In the genomic region with DNA sequence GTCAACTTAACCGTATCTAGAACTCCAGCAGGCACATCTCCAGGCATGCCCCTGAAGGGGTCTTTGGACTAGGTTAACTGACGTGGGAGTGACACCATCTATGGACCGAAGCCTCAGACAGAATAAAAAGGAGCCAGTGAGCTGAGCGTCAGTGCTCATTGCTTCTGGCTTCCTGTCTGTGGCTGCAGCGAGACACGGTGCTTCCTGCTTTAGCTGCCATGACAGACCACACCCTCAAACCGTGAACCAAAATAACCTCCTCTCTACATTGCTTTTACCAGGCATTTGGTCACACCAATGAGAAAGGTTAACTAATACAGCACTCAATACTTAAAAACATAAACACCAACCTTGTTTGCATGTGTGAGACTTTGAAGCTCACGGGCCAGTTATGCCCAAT, we compare ENCODE assay signal across 13 mouse cellular contexts. TPM values are rescaled to one million over a fixed set of nuclear protein-coding genes. Genes with fewer than 3 reads are reported as not detected.
DNase-seq lines count a peak whose midpoint lies in the region; ATAC-seq lines count a peak whose summit lies in the region.
"Had no signal": no experiment of that assay in that cellular context is flagged by ENCODE, and none has a peak within 500 bp of the region (broad histone marks: within the 10 kb centered on the region; RNA-seq: fewer than 3 reads in every experiment).

No protein-coding gene starts in this region.

- peaks cover 11% of the 10 kb centered on the region for H3K4me1 ChIP-seq in liver, embryonic 16.5 days (ENCODE audit: control insufficient read depth, low read depth, low read length)
- H3K4me1 ChIP-seq in forebrain, embryonic 10.5 days: no peaks in the 10 kb centered on the region
- H3K4me1 ChIP-seq in midbrain, embryonic 10.5 days: no peaks in the 10 kb centered on the region
- H3K4me1 ChIP-seq: embryonic facial prominence, embryonic 13.5 days; limb, embryonic 10.5 days; midbrain, embryonic 12.5 days had no signal

- no peak overlapping the region for H3K4me3 ChIP-seq in liver, embryonic 16.5 days (ENCODE audit: low read depth, low read length)
- H3K4me3 ChIP-seq in forebrain, embryonic 10.5 days: no peak overlapping the region
- H3K4me3 ChIP-seq in midbrain, embryonic 10.5 days: no peak overlapping the region
- H3K4me3 ChIP-seq: embryonic facial prominence, embryonic 13.5 days; limb, embryonic 10.5 days; midbrain, embryonic 12.5 days had no signal

- peak overlapping the region; percentile 9; the same call in 1 of the 2 replicates for H3K4me2 ChIP-seq in liver, embryonic 16.5 days (ENCODE audit: low read depth, low read length)
- H3K4me2 ChIP-seq: embryonic facial prominence, embryonic 13.5 days; hindbrain, embryonic 14.5 days; midbrain, embryonic 12.5 days had no signal

- H3K36me3 ChIP-seq in liver, embryonic 16.5 days (ENCODE audit: control insufficient read depth, insufficient read depth): peaks cover 49% of the 10 kb centered on the region
- H3K36me3 ChIP-seq in forebrain, embryonic 10.5 days (replicated peaks): peaks cover 94% of the 10 kb centered on the region
- peaks cover 88% of the 10 kb centered on the region for H3K36me3 ChIP-seq in midbrain, embryonic 10.5 days

- no peak for ATAC-seq in liver, embryonic 16.5 days (ENCODE audit: low read depth)

- H3K9ac ChIP-seq in liver, embryonic 16.5 days (ENCODE audit: low read depth, low read length): no peak overlapping the region
- H3K9ac ChIP-seq: embryonic facial prominence, embryonic 13.5 days; hindbrain, embryonic 14.5 days; midbrain, embryonic 12.5 days had no signal

- intact Hi-C loops in gastrocnemius, postnatal 14 days (cut with DNase I; ENCODE audit: low total_unique reads): no loop called here

- H3K27me3 ChIP-seq in liver, embryonic 16.5 days (ENCODE audit: control insufficient read depth, insufficient read depth, low read depth, low read length): no peaks in the 10 kb centered on the region
- no peaks in the 10 kb centered on the region for H3K27me3 ChIP-seq in forebrain, embryonic 10.5 days (ENCODE audit: poor library complexity, severe bottlenecking)
- H3K27me3 ChIP-seq in midbrain, embryonic 10.5 days (ENCODE audit: low read depth, poor library complexity, severe bottlenecking): no peaks in the 10 kb centered on the region
- H3K27me3 ChIP-seq: embryonic facial prominence, embryonic 13.5 days; midbrain, embryonic 12.5 days had no signal

- DNase-seq in lung, postnatal 36 days: peak; percentile 53
- DNase-seq in lung, postnatal 14 days: no peak
- peak; percentile 85 for DNase-seq in T-cell, adult 2 months (ENCODE audit: low spot score)
- DNase-seq in thymus, postnatal 14 days: peak; percentile 34
- no peak for DNase-seq in forebrain, embryonic 10.5 days (ENCODE audit: extremely low spot score, low spot score)
- DNase-seq in midbrain, embryonic 10.5 days (ENCODE audit: low spot score): no peak
- no peak for DNase-seq in gastrocnemius, postnatal 14 days
- DNase-seq: cerebellum, adult 11 months had no signal

- WGBS in liver, embryonic 16.5 days (ENCODE audit: insufficient replicate concordance): 29% methylated on average over 8 of the region's 8 CpGs
- 90% methylated on average over 8 of the region's 8 CpGs for WGBS in forebrain, embryonic 10.5 days
- WGBS in midbrain, embryonic 10.5 days: 88% methylated on average over 8 of the region's 8 CpGs

- no peaks in the 10 kb centered on the region for H3K9me3 ChIP-seq in liver, embryonic 16.5 days (replicated peaks; ENCODE audit: control insufficient read depth, low read length)
- H3K9me3 ChIP-seq in forebrain, embryonic 10.5 days: no peaks in the 10 kb centered on the region
- no peaks in the 10 kb centered on the region for H3K9me3 ChIP-seq in midbrain, embryonic 10.5 days (replicated peaks)
- H3K9me3 ChIP-seq: embryonic facial prominence, embryonic 13.5 days; limb, embryonic 10.5 days; midbrain, embryonic 12.5 days had no signal

- no peak overlapping the region for H3K27ac ChIP-seq in liver, embryonic 16.5 days (ENCODE audit: low read length)
- no peak overlapping the region for H3K27ac ChIP-seq in forebrain, embryonic 10.5 days
- no peak overlapping the region for H3K27ac ChIP-seq in midbrain, embryonic 10.5 days (replicated peaks)
- H3K27ac ChIP-seq: embryonic facial prominence, embryonic 13.5 days; hindbrain, embryonic 14.5 days; limb, embryonic 10.5 days; midbrain, embryonic 12.5 days had no signal

RNA-seq across cellular contexts. Expression of a gene that starts 11.4 kb away (rescaled TPM):
- polyA plus RNA-seq in liver, embryonic 16.5 days (2015; fragmentation: Nextera tagmentation; extraction: Ambion mirVana): 78.6 and 82.2 TPM in 2 replicates
- 194 and 213 TPM in 2 replicates for polyA plus RNA-seq in forebrain, embryonic 10.5 days (2016; fragmentation: Nextera tagmentation; extraction: Ambion mirVana)
- 179 and 197 TPM in 2 replicates for polyA plus RNA-seq in midbrain, embryonic 10.5 days (2016; fragmentation: Nextera tagmentation; extraction: Ambion mirVana)
- 10 to 100 TPM; 63.3 to 64.6 TPM for total RNA-seq in gastrocnemius, postnatal 14 days (2021)

RNA-seq across cellular contexts. Expression of a gene that starts 11.6 kb away (rescaled TPM):
- polyA plus RNA-seq in liver, embryonic 16.5 days (2015; fragmentation: Nextera tagmentation; extraction: Ambion mirVana): 4.0 and 4.6 TPM in 2 replicates
- 18.5 and 20.4 TPM in 2 replicates for polyA plus RNA-seq in forebrain, embryonic 10.5 days (2016; fragmentation: Nextera tagmentation; extraction: Ambion mirVana)
- 17.5 and 19.5 TPM in 2 replicates for polyA plus RNA-seq in midbrain, embryonic 10.5 days (2016; fragmentation: Nextera tagmentation; extraction: Ambion mirVana)
- 1 to 10 TPM; 3.3 to 5.7 TPM for total RNA-seq in gastrocnemius, postnatal 14 days (2021)

Comparison
In these comparisons a context has a peak if more than half of its experiments do, and no peak if none do; other contexts are left out.
1. DNase-seq: peak in lung, postnatal 36 days (single experiment), T-cell, adult 2 months (single experiment) and thymus, postnatal 14 days (single experiment); none in lung, postnatal 14 days (single experiment), forebrain, embryonic 10.5 days (single experiment), midbrain, embryonic 10.5 days (single experiment) and gastrocnemius, postnatal 14 days (single experiment).